Mouse (Mus musculus): Measurements from ENCODE around the gene Rxrb. TPM values are rescaled to one million over a fixed set of nuclear protein-coding genes. Genes with fewer than 3 reads are reported as not detected.

The Rxrb gene
- polyA plus RNA-seq, 1 experiment from 2014 or later = 37.7 TPM

GRCm38 (mm10) chr17:34023678-34024077 lies 7.9 kb upstream of the Rxrb start:
- peak overlapping the region; percentile 92 for H3K9ac ChIP-seq (ENCODE audit: low read length)
- no peak for ATAC-seq (ENCODE audit: insufficient read depth, low FRiP score)
- H3K27me3 ChIP-seq (ENCODE audit: control insufficient read depth, insufficient read depth, low read length) = no peaks in the 10 kb centered on the region
- peak overlapping the region; percentile 88 for H3K4me2 ChIP-seq (ENCODE audit: low read depth, low read length)
- no peaks in the 10 kb centered on the region for H3K9me3 ChIP-seq (replicated peaks; ENCODE audit: control insufficient read depth, low read length)
- peaks cover 26% of the 10 kb centered on the region for H3K36me3 ChIP-seq (ENCODE audit: control insufficient read depth, insufficient read depth, low read length)
- peaks cover 27% of the 10 kb centered on the region for H3K4me1 ChIP-seq (ENCODE audit: control insufficient read depth, insufficient read depth, low read length)
- H3K4me3 ChIP-seq (replicated peaks; ENCODE audit: low read length) = peak overlapping the region; percentile 92
- 52% methylated on average over 9 of the region's 9 CpGs for WGBS
- no peak overlapping the region for H3K27ac ChIP-seq (ENCODE audit: low read length)

GRCm38 (mm10) chr17:34024317-34024821 lies 7.2 kb upstream of the Rxrb start, which contains the start of gene Ring1:
TSS of gene Ring1 (minus strand) at chr17:34024680.
- ATAC-seq (ENCODE audit: insufficient read depth, low FRiP score) = peak; percentile 77
- H3K4me1 ChIP-seq (ENCODE audit: control insufficient read depth, insufficient read depth, low read length) = peaks cover 34% of the 10 kb centered on the region
- H3K36me3 ChIP-seq (ENCODE audit: control insufficient read depth, insufficient read depth, low read length) = peaks cover 33% of the 10 kb centered on the region
- peak within 1 kb of the TSS; percentile 92 for H3K9ac ChIP-seq (ENCODE audit: low read length)
- H3K27me3 ChIP-seq (ENCODE audit: control insufficient read depth, insufficient read depth, low read length) = no peaks in the 10 kb centered on the region
- WGBS = under 1% methylated on average over 55 of the region's 58 CpGs
- peak within 1 kb of the TSS; percentile 93 for H3K27ac ChIP-seq (ENCODE audit: low read length)
- no peaks in the 10 kb centered on the region for H3K9me3 ChIP-seq (replicated peaks; ENCODE audit: control insufficient read depth, low read length)
- H3K4me2 ChIP-seq (ENCODE audit: low read depth, low read length) = peak within 1 kb of the TSS; percentile 88
- peak within 1 kb of the TSS; percentile 92 for H3K4me3 ChIP-seq (replicated peaks; ENCODE audit: low read length)

GRCm38 (mm10) chr17:34024861-34025755 lies 6.5 kb upstream of the Rxrb start:
- ATAC-seq (ENCODE audit: insufficient read depth, low FRiP score) = no peak

GRCm38 (mm10) chr17:34025756-34026151 lies 5.9 kb upstream of the Rxrb start:
- ATAC-seq (ENCODE audit: insufficient read depth, low FRiP score) = no peak
- no peak overlapping the region for H3K27ac ChIP-seq (ENCODE audit: low read length)
- peaks cover 32% of the 10 kb centered on the region for H3K36me3 ChIP-seq (ENCODE audit: control insufficient read depth, insufficient read depth, low read length)
- peak overlapping the region; percentile 88 for H3K4me2 ChIP-seq (ENCODE audit: low read depth, low read length)
- H3K4me3 ChIP-seq (replicated peaks; ENCODE audit: low read length) = peak overlapping the region; percentile 92
- H3K9me3 ChIP-seq (replicated peaks; ENCODE audit: control insufficient read depth, low read length) = no peaks in the 10 kb centered on the region
- peak overlapping the region; percentile 92 for H3K9ac ChIP-seq (ENCODE audit: low read length)
- H3K27me3 ChIP-seq (ENCODE audit: control insufficient read depth, insufficient read depth, low read length) = no peaks in the 10 kb centered on the region
- peaks cover 48% of the 10 kb centered on the region for H3K4me1 ChIP-seq (ENCODE audit: control insufficient read depth, insufficient read depth, low read length)
- 27% methylated on average over 7 of the region's 7 CpGs for WGBS

More at GRCm38 (mm10) chr17:34024861-34025755, 6.5 kb upstream of the Rxrb start:
- H3K27ac ChIP-seq (ENCODE audit: low read length) = peak overlapping the region; percentile 93
- peaks cover 42% of the 10 kb centered on the region for H3K4me1 ChIP-seq (ENCODE audit: control insufficient read depth, insufficient read depth, low read length)
- no peaks in the 10 kb centered on the region for H3K27me3 ChIP-seq (ENCODE audit: control insufficient read depth, insufficient read depth, low read length)
- no peaks in the 10 kb centered on the region for H3K9me3 ChIP-seq (replicated peaks; ENCODE audit: control insufficient read depth, low read length)
- H3K4me3 ChIP-seq (replicated peaks; ENCODE audit: low read length) = peak overlapping the region; percentile 92
- H3K36me3 ChIP-seq (ENCODE audit: control insufficient read depth, insufficient read depth, low read length) = peaks cover 36% of the 10 kb centered on the region
- peak overlapping the region; percentile 88 for H3K4me2 ChIP-seq (ENCODE audit: low read depth, low read length)
- under 1% methylated on average over 53 of the region's 57 CpGs for WGBS
- peak overlapping the region; percentile 92 for H3K9ac ChIP-seq (ENCODE audit: low read length)

GRCm38 (mm10) chr17:34026221-34026620 lies 5.4 kb upstream of the Rxrb start:
- Histone ChIP-seq H3K27ac (ENCODE audit: low read length) (no peak overlapping the region), H3K27me3 (ENCODE audit: control insufficient read depth, insufficient read depth, low read length) (no peaks in the 10 kb centered on the region), H3K4me3 (replicated peaks; ENCODE audit: low read length) (no peak overlapping the region), H3K36me3 (ENCODE audit: control insufficient read depth, insufficient read depth, low read length) (peaks cover 27% of the 10 kb centered on the region), H3K4me1 (ENCODE audit: control insufficient read depth, insufficient read depth, low read length) (peaks cover 48% of the 10 kb centered on the region), H3K9ac (ENCODE audit: low read length) (no peak overlapping the region), H3K4me2 (ENCODE audit: low read depth, low read length) (no peak overlapping the region), H3K9me3 (replicated peaks; ENCODE audit: control insufficient read depth, low read length) (no peaks in the 10 kb centered on the region)
- WGBS = 35% methylated on average over 2 of the region's 2 CpGs
- ATAC-seq (ENCODE audit: insufficient read depth, low FRiP score) = no peak

- Histone ChIP-seq H3K4me1 (ENCODE audit: control insufficient read depth, insufficient read depth, low read length) (peaks cover 48% of the 10 kb centered on the region), H3K4me3 (replicated peaks; ENCODE audit: low read length) (peak overlapping the region; percentile 75), H3K27ac (ENCODE audit: low read length) (peak overlapping the region; percentile 66), H3K36me3 (ENCODE audit: control insufficient read depth, insufficient read depth, low read length) (peaks cover 20% of the 10 kb centered on the region), H3K4me2 (ENCODE audit: low read depth, low read length) (peak overlapping the region; percentile 85), H3K9me3 (replicated peaks; ENCODE audit: control insufficient read depth, low read length) (no peaks in the 10 kb centered on the region), H3K9ac (ENCODE audit: low read length) (peak overlapping the region; percentile 74), H3K27me3 (ENCODE audit: control insufficient read depth, insufficient read depth, low read length) (no peaks in the 10 kb centered on the region)
- WGBS = 10% methylated on average over 36 of the region's 36 CpGs
- no peak for ATAC-seq (ENCODE audit: insufficient read depth, low FRiP score)
Measured at GRCm38 (mm10) chr17:34026917-34027655, 4.5 kb upstream of the Rxrb start.

GRCm38 (mm10) chr17:34027656-34028223 lies 3.9 kb upstream of the Rxrb start, which contains the start of gene H2-Ke6:
TSS of gene H2-Ke6 (minus strand) at chr17:34028060.
- peak within 1 kb of the TSS; percentile 74 for H3K9ac ChIP-seq (ENCODE audit: low read length)
- H3K36me3 ChIP-seq (ENCODE audit: control insufficient read depth, insufficient read depth, low read length) = peaks cover 16% of the 10 kb centered on the region
- peaks cover 52% of the 10 kb centered on the region for H3K4me1 ChIP-seq (ENCODE audit: control insufficient read depth, insufficient read depth, low read length)
- H3K4me3 ChIP-seq (replicated peaks; ENCODE audit: low read length) = peak within 1 kb of the TSS; percentile 75
- peak within 1 kb of the TSS; percentile 66 for H3K27ac ChIP-seq (ENCODE audit: low read length)
- H3K27me3 ChIP-seq (ENCODE audit: control insufficient read depth, insufficient read depth, low read length) = no peaks in the 10 kb centered on the region
- H3K9me3 ChIP-seq (replicated peaks; ENCODE audit: control insufficient read depth, low read length) = no peaks in the 10 kb centered on the region
- WGBS = under 1% methylated on average over 49 of the region's 49 CpGs
- peak within 1 kb of the TSS; percentile 85 for H3K4me2 ChIP-seq (ENCODE audit: low read depth, low read length)
- ATAC-seq (ENCODE audit: insufficient read depth, low FRiP score) = peak; percentile 75

GRCm38 (mm10) chr17:34028501-34029149 lies 3.0 kb upstream of the Rxrb start:
- H3K27me3 ChIP-seq (ENCODE audit: control insufficient read depth, insufficient read depth, low read length) = no peaks in the 10 kb centered on the region
- 0 out of 2 replicates have a peak overlapping the region, but pooled peaks have one; percentile 38 for H3K9ac ChIP-seq (ENCODE audit: low read length)
- peak overlapping the region; percentile 85; the same call in 1 of the 2 replicates for H3K4me2 ChIP-seq (ENCODE audit: low read depth, low read length)
- no peak for ATAC-seq (ENCODE audit: insufficient read depth, low FRiP score)
- H3K4me1 ChIP-seq (ENCODE audit: control insufficient read depth, insufficient read depth, low read length) = peaks cover 61% of the 10 kb centered on the region
- 73% methylated on average over 17 of the region's 17 CpGs for WGBS
- H3K27ac ChIP-seq (ENCODE audit: low read length) = peak overlapping the region; percentile 51
- H3K9me3 ChIP-seq (replicated peaks; ENCODE audit: control insufficient read depth, low read length) = no peaks in the 10 kb centered on the region
- H3K36me3 ChIP-seq (ENCODE audit: control insufficient read depth, insufficient read depth, low read length) = peaks cover 15% of the 10 kb centered on the region
- no peak overlapping the region for H3K4me3 ChIP-seq (replicated peaks; ENCODE audit: low read length)
